Mouse (Mus musculus): ENCODE measurements around the gene Pspn. TPM values are rescaled to one million over a fixed set of nuclear protein-coding genes. Genes with fewer than 3 reads are reported as not detected.

Pspn gene
- polyA plus RNA-seq (2017; shearing (Covaris generic)), result not detected

GRCm38 (mm10) chr17:56999968-57000609 is at the start of gene Pspn:
Gene Pspn, minus strand, starts transcription at chr17:57000018.

GRCm38 (mm10) chr17:57041554-57041953 is 41.7 kb upstream of the Pspn start, which contains the start of gene Slc25a41:
Gene Slc25a41, minus strand, starts transcription at chr17:57041654.

GRCm38 (mm10) chr17:57030931-57031660 is 31.3 kb upstream of the Pspn start, which contains the start of gene Khsrp:
Gene Khsrp, minus strand, starts transcription at chr17:57031522.

GRCm38 (mm10) chr17:57011236-57012141 is 11.7 kb upstream of the Pspn start, which contains the start of the genes Gtf2f1 and Gm17949:
Gene Gtf2f1, minus strand, starts transcription at chr17:57011288.
Gene Gm17949, plus strand, starts transcription at chr17:57011469.

GRCm38 (mm10) chr17:56997029-56997667 is 2.7 kb downstream of the Pspn start, which contains the start of gene Alkbh7:
Gene Alkbh7, plus strand, starts transcription at chr17:56997339.

GRCm38 (mm10) chr17:56990115-56990746 is 9.6 kb downstream of the Pspn start, which contains the start of gene Clpp:
Gene Clpp, plus strand, starts transcription at chr17:56990305.

GRCm38 (mm10) chr17:56982013-56982412 is 17.8 kb downstream of the Pspn start, which contains the start of gene Acer1:
Gene Acer1, minus strand, starts transcription at chr17:56982126.

Other genes starting within 250 kb of the Pspn start
- not detected for gene Nrtn, start 242.5 kb downstream of the Pspn start, polyA plus RNA-seq (2017; shearing (Covaris generic))
- gene Dus3l, start 235.3 kb downstream of the Pspn start, polyA plus RNA-seq (2017; shearing (Covaris generic)), result 60.0 TPM
- gene Prr22, start 229.8 kb downstream of the Pspn start, polyA plus RNA-seq (2017; shearing (Covaris generic)), result 1.5 TPM
- 1.8 TPM for gene Rfx2, start 169.0 kb downstream of the Pspn start, polyA plus RNA-seq (2017; shearing (Covaris generic))
- gene Acsbg2, start 125.6 kb downstream of the Pspn start, polyA plus RNA-seq (2017; shearing (Covaris generic)), result not detected
- not detected for gene 1700061G19Rik, start 124.5 kb downstream of the Pspn start, polyA plus RNA-seq (2017; shearing (Covaris generic))
- gene Mllt1, start 64.6 kb downstream of the Pspn start, polyA plus RNA-seq (2017; shearing (Covaris generic)), result 26.1 TPM
- gene Acer1, start 17.9 kb downstream of the Pspn start, polyA plus RNA-seq (2017; shearing (Covaris generic)), result not detected
- gene Clpp, start 9.7 kb downstream of the Pspn start, polyA plus RNA-seq (2017; shearing (Covaris generic)), result 48.3 TPM
- 17.1 TPM for gene Alkbh7, start 2.7 kb downstream of the Pspn start, polyA plus RNA-seq (2017; shearing (Covaris generic))
- 71.2 TPM for gene Gtf2f1, start 11.3 kb upstream of the Pspn start, polyA plus RNA-seq (2017; shearing (Covaris generic))
- 1.1 TPM for gene Gm17949, start 11.5 kb upstream of the Pspn start, polyA plus RNA-seq (2017; shearing (Covaris generic))
- gene Khsrp, start 31.5 kb upstream of the Pspn start, polyA plus RNA-seq (2017; shearing (Covaris generic)), result 60.8 TPM
- not detected for gene Slc25a41, start 41.6 kb upstream of the Pspn start, polyA plus RNA-seq (2017; shearing (Covaris generic))
- 1.7 TPM for gene Crb3, start 59.1 kb upstream of the Pspn start, polyA plus RNA-seq (2017; shearing (Covaris generic))
- gene Slc25a23, start 59.8 kb upstream of the Pspn start, polyA plus RNA-seq (2017; shearing (Covaris generic)), result 13.0 TPM
- gene Dennd1c, start 78.5 kb upstream of the Pspn start, polyA plus RNA-seq (2017; shearing (Covaris generic)), result 126 TPM
- 1.1 TPM for gene Tubb4a, start 87.8 kb upstream of the Pspn start, polyA plus RNA-seq (2017; shearing (Covaris generic))
- gene Tnfsf9, start 105.3 kb upstream of the Pspn start, polyA plus RNA-seq (2017; shearing (Covaris generic)), result 3.9 TPM
- not detected for gene Cd70, start 149.8 kb upstream of the Pspn start, polyA plus RNA-seq (2017; shearing (Covaris generic))
- not detected for gene Tnfsf14, start 194.2 kb upstream of the Pspn start, polyA plus RNA-seq (2017; shearing (Covaris generic))
- not detected for gene C3, start 228.1 kb upstream of the Pspn start, polyA plus RNA-seq (2017; shearing (Covaris generic))
- 56.3 TPM for gene Gpr108, start 248.4 kb upstream of the Pspn start, polyA plus RNA-seq (2017; shearing (Covaris generic))
- gene Trip10, start 249.4 kb upstream of the Pspn start, polyA plus RNA-seq (2017; shearing (Covaris generic)), result 5.1 TPM

Data from naive thymus-derived CD4-positive, alpha-beta T cell, adult 5 months (primary cell).